Mouse (Mus musculus) stomach, embryonic 16.5 days (tissue): ENCODE measurements around the gene Tex22. TPM values are rescaled to one million over a fixed set of nuclear protein-coding genes. Genes with fewer than 3 reads are reported as not detected.

Experiments used
- ATAC-seq: fragments of 200-750 bp; cut with Nextera tagmentation; 2 replicates; pipeline ENCODE4 v1.8.0; 2017; ENCODE audit warnings: moderate number of reproducible peaks, moderate TSS enrichment; ENCODE audit not compliant: insufficient read depth, low FRiP score
- H3K27ac ChIP-seq: fragments of 300-500 bp; sonication (generic); 2 replicates; pipeline ENCODE4 v1.5.1; 2014; ENCODE audit warnings: low read length
- H3K27me3 ChIP-seq: fragments of 300-500 bp; sonication (generic); 2 replicates; pipeline ENCODE4 v1.6.1; 2014; ENCODE audit warnings: low read length, control low read depth, mixed read lengths; ENCODE audit not compliant: control insufficient read depth, insufficient read depth
- H3K36me3 ChIP-seq: fragments of 300-500 bp; sonication (generic); 2 replicates; pipeline ENCODE4 v1.6.1; 2014; ENCODE audit warnings: low read length; ENCODE audit not compliant: control insufficient read depth, insufficient read depth
- H3K4me1 ChIP-seq: fragments of 300-500 bp; sonication (generic); 2 replicates; pipeline ENCODE4 v1.6.1; 2014; ENCODE audit warnings: low read length, control low read depth, mixed read lengths; ENCODE audit not compliant: control insufficient read depth, insufficient read depth
- H3K4me2 ChIP-seq: fragments of 300-500 bp; sonication (generic); 2 replicates; pipeline ENCODE4 v1.6.1; 2014; ENCODE audit warnings: low read depth, low read length, mixed read lengths
- H3K4me3 ChIP-seq: fragments of 300-500 bp; sonication (generic); replicated peaks from 2 replicates; pipeline ENCODE4 v1.5.1; 2014; ENCODE audit warnings: mild to moderate bottlenecking, low read length
- H3K9ac ChIP-seq: fragments of 300-500 bp; sonication (generic); 2 replicates; pipeline ENCODE4 v1.6.1; 2014; ENCODE audit warnings: low read length
- H3K9me3 ChIP-seq: fragments of 300-500 bp; sonication (generic); replicated peaks from 2 replicates; pipeline ENCODE4 v1.6.1; 2016; ENCODE audit warnings: low read length, control low read depth; ENCODE audit not compliant: control insufficient read depth
- WGBS: fragments of 180-500 bp; shearing (Covaris S2); extraction: QIAGEN DNeasy Blood & Tissue Kit; methylation state at CpG from one replicate; pipeline ENCODE4 v1.1.7; 2014; 5-methylcytosine and 5-hydroxymethylcytosine counted together
- polyA plus RNA-seq: library from polyadenylated mRNA; unstranded; fragments of >200 nt; fragmentation: Nextera tagmentation; extraction: Ambion mirVana; gene quantifications from 2 replicates; pipeline ENCODE4 v1.2.1, GENCODE M21; 2015

Gene Tex22
- polyA plus RNA-seq, 1 experiment from 2014 or later: not detected

- Histone ChIP-seq H3K27me3 (no peaks in the 10 kb centered on the region), H3K9me3 (no peaks in the 10 kb centered on the region), H3K27ac (no peak overlapping the region), H3K4me3 (no peak overlapping the region), H3K4me1 (no peaks in the 10 kb centered on the region), H3K36me3 (peaks cover 23% of the 10 kb centered on the region), H3K9ac (no peak overlapping the region), H3K4me2 (no peak overlapping the region)
- peak; percentile 46; the same call in 1 of the 2 replicates for ATAC-seq
- 85% methylated on average over 20 of the region's 20 CpGs for WGBS
Observed at GRCm38 (mm10) chr12:113119516-113120410, 45.5 kb downstream of the Tex22 start.

- 80% methylated on average over 6 of the region's 6 CpGs for WGBS
- 0 out of 2 replicates have a peak, but pooled peaks have one; percentile 37 for ATAC-seq
Observed at GRCm38 (mm10) chr12:113124726-113125125, 50.4 kb downstream of the Tex22 start.

GRCm38 (mm10) chr12:113130732-113131131, 56.4 kb downstream of the Tex22 start:
- H3K4me2 ChIP-seq: no peak overlapping the region
- no peak for ATAC-seq
- H3K36me3 ChIP-seq: peaks cover 60% of the 10 kb centered on the region
- WGBS: 96% methylated on average over 8 of the region's 8 CpGs
- no peaks in the 10 kb centered on the region for H3K9me3 ChIP-seq
- H3K27me3 ChIP-seq: no peaks in the 10 kb centered on the region
- H3K9ac ChIP-seq: no peak overlapping the region
- peaks cover 10% of the 10 kb centered on the region; the same call in 1 of the 2 replicates for H3K4me1 ChIP-seq
- no peak overlapping the region for H3K27ac ChIP-seq
- no peak overlapping the region for H3K4me3 ChIP-seq

More at GRCm38 (mm10) chr12:113124726-113125125, 50.4 kb downstream of the Tex22 start:
- peaks cover 31% of the 10 kb centered on the region for H3K36me3 ChIP-seq
- no peaks in the 10 kb centered on the region for H3K4me1 ChIP-seq
- no peak overlapping the region for H3K4me2 ChIP-seq
- no peaks in the 10 kb centered on the region for H3K9me3 ChIP-seq
- no peaks in the 10 kb centered on the region for H3K27me3 ChIP-seq
- H3K27ac ChIP-seq: no peak overlapping the region
- H3K4me3 ChIP-seq: no peak overlapping the region
- H3K9ac ChIP-seq: no peak overlapping the region

GRCm38 (mm10) chr12:113131601-113132000, 57.3 kb downstream of the Tex22 start:
- no peak overlapping the region for H3K4me2 ChIP-seq
- H3K27ac ChIP-seq: no peak overlapping the region
- 99% methylated on average over 14 of the region's 14 CpGs for WGBS
- peaks cover 10% of the 10 kb centered on the region; the same call in 1 of the 2 replicates for H3K4me1 ChIP-seq
- ATAC-seq: no peak
- H3K9me3 ChIP-seq: no peaks in the 10 kb centered on the region
- H3K27me3 ChIP-seq: no peaks in the 10 kb centered on the region
- peaks cover 63% of the 10 kb centered on the region for H3K36me3 ChIP-seq
- H3K4me3 ChIP-seq: no peak overlapping the region
- H3K9ac ChIP-seq: no peak overlapping the region

- peak; percentile 80 for ATAC-seq
- Histone ChIP-seq H3K27ac (no peak overlapping the region), H3K27me3 (no peaks in the 10 kb centered on the region), H3K36me3 (peaks cover 62% of the 10 kb centered on the region), H3K4me1 (peaks cover 10% of the 10 kb centered on the region; the same call in 1 of the 2 replicates), H3K9me3 (no peaks in the 10 kb centered on the region), H3K9ac (no peak overlapping the region), H3K4me2 (no peak overlapping the region), H3K4me3 (no peak overlapping the region)
- WGBS: 37% methylated on average over 2 of the region's 2 CpGs
Observed at GRCm38 (mm10) chr12:113132567-113132966, 58.3 kb downstream of the Tex22 start.

- 86% methylated on average over 9 of the region's 9 CpGs for WGBS
- ATAC-seq: no peak
- H3K9ac ChIP-seq: no peak overlapping the region
- H3K4me1 ChIP-seq: peaks cover 10% of the 10 kb centered on the region; the same call in 1 of the 2 replicates
- no peaks in the 10 kb centered on the region for H3K27me3 ChIP-seq
- H3K36me3 ChIP-seq: peaks cover 56% of the 10 kb centered on the region
- no peak overlapping the region for H3K4me3 ChIP-seq
- no peaks in the 10 kb centered on the region for H3K9me3 ChIP-seq
- no peak overlapping the region for H3K4me2 ChIP-seq
- H3K27ac ChIP-seq: no peak overlapping the region
Observed at GRCm38 (mm10) chr12:113133260-113133659, 59.0 kb downstream of the Tex22 start.

GRCm38 (mm10) chr12:113133861-113134403, 59.6 kb downstream of the Tex22 start:
- ATAC-seq: peak; percentile 61; the same call in 1 of the 2 replicates
- Histone ChIP-seq H3K27me3 (no peaks in the 10 kb centered on the region), H3K4me2 (no peak overlapping the region), H3K4me3 (no peak overlapping the region), H3K9ac (no peak overlapping the region), H3K27ac (0 out of 2 replicates have a peak overlapping the region, but pooled peaks have one; percentile 2), H3K36me3 (peaks cover 54% of the 10 kb centered on the region), H3K9me3 (no peaks in the 10 kb centered on the region), H3K4me1 (peaks cover 15% of the 10 kb centered on the region; the same call in 1 of the 2 replicates)
- 68% methylated on average over 5 of the region's 5 CpGs for WGBS

- H3K27ac ChIP-seq: 0 out of 2 replicates have a peak overlapping the region, but pooled peaks have one; percentile 2
- peaks cover 20% of the 10 kb centered on the region for H3K4me1 ChIP-seq
- no peak overlapping the region for H3K4me2 ChIP-seq
- 0 out of 2 replicates have a peak overlapping the region, but pooled peaks have one; percentile 2 for H3K9ac ChIP-seq
- no peak overlapping the region for H3K4me3 ChIP-seq
- H3K36me3 ChIP-seq: peaks cover 48% of the 10 kb centered on the region
- 89% methylated on average over 4 of the region's 4 CpGs for WGBS
- H3K27me3 ChIP-seq: no peaks in the 10 kb centered on the region
- no peaks in the 10 kb centered on the region for H3K9me3 ChIP-seq
- no peak for ATAC-seq
Observed at GRCm38 (mm10) chr12:113134502-113134901, 60.2 kb downstream of the Tex22 start.

- 87% methylated on average over 7 of the region's 7 CpGs for WGBS
- no peak overlapping the region for H3K9ac ChIP-seq
- H3K4me3 ChIP-seq: no peak overlapping the region
- H3K4me2 ChIP-seq: no peak overlapping the region
- ATAC-seq: no peak
- no peaks in the 10 kb centered on the region for H3K9me3 ChIP-seq
- H3K4me1 ChIP-seq: peaks cover 25% of the 10 kb centered on the region
- H3K36me3 ChIP-seq: peaks cover 41% of the 10 kb centered on the region
- no peak overlapping the region for H3K27ac ChIP-seq
- H3K27me3 ChIP-seq: no peaks in the 10 kb centered on the region
Observed at GRCm38 (mm10) chr12:113135401-113135800, 61.1 kb downstream of the Tex22 start.
